Mouse (Mus musculus): Measurements from ENCODE around the gene Cacng7. TPM values are rescaled to one million over a fixed set of nuclear protein-coding genes. Genes with fewer than 3 reads are reported as not detected.

Gene Cacng7
- total and polyA plus RNA-seq, 3 experiments = 0.04 to 0.11 TPM; not detected in 1

- Histone ChIP-seq H3K27ac (ENCODE audit: control insufficient read depth, low read depth, low read length) (no peak overlapping the region), H3K79me2 (ENCODE audit: control insufficient read depth, insufficient read depth, low read length, poor library complexity) (no peaks in the 10 kb centered on the region), H3K9ac (ENCODE audit: control insufficient read depth, low read depth, low read length, poor library complexity, severe bottlenecking) (no peak overlapping the region), H3K9me3 (replicated peaks; ENCODE audit: insufficient read depth, low read length) (no peaks in the 10 kb centered on the region), H3K36me3 (ENCODE audit: control insufficient read depth in 1 of 2, insufficient read depth in 2 of 2, low read length in 2 of 2) (no peaks in the 10 kb centered on the region), H3K4me1 (ENCODE audit: control insufficient read depth in 1 of 2, insufficient read depth in 2 of 2, low read length in 2 of 2) (no peaks in the 10 kb centered on the region), H3K27me3 (ENCODE audit: control insufficient read depth in 1 of 2, insufficient read depth in 2 of 2, low read length in 2 of 2) (peaks cover 0 to 2% of the 10 kb centered on the region in 2 experiments; a peak in 2 of 4 replicates), H3K4me3 (ENCODE audit: control insufficient read depth in 1 of 2, insufficient read depth in 1 of 2, low read depth in 2 of 2, low read length in 2 of 2) (no peak overlapping the region)
- TF ChIP-seq NRF1 (IDR thresholded peaks at IDR 0.05; ENCODE audit: insufficient read depth, low read depth, low read length, poor library complexity, severe bottlenecking) = no peak
- TF ChIP-seq CHD1 (IDR thresholded peaks at IDR 0.05; ENCODE audit: low read depth, low read length) = no peak
- TF ChIP-seq CTCF (IDR thresholded peaks at IDR 0.05 in 2 of 3, conservative IDR thresholded peaks at IDR 0.05 in 1 of 3; ENCODE audit: control insufficient read depth in 1 of 3, insufficient read depth in 1 of 3, low read depth in 2 of 3, low read length in 3 of 3, poor library complexity in 1 of 3, severe bottlenecking in 1 of 3) = no peak
- TF ChIP-seq UBTF (IDR thresholded peaks at IDR 0.05; ENCODE audit: borderline replicate concordance, insufficient read depth, low read depth, low read length) = no peak
- no peak for TF ChIP-seq POLR2A (IDR thresholded peaks at IDR 0.05; ENCODE audit: control insufficient read depth in 1 of 2, insufficient read depth in 1 of 2, low read depth in 1 of 2, low read length in 2 of 2, poor library complexity in 1 of 2)
- DNase-seq (ENCODE audit: low read depth, low spot score) = no peak
These were observed 26.4 kb upstream of the Cacng7 start for GRCm38 (mm10) chr7:3306400-3306799.

- DNase-seq (ENCODE audit: low read depth, low spot score) = no peak
- H3K27ac ChIP-seq (ENCODE audit: control insufficient read depth, low read depth, low read length) = no peak overlapping the region
- H3K9ac ChIP-seq (ENCODE audit: control insufficient read depth, low read depth, low read length, poor library complexity, severe bottlenecking) = no peak overlapping the region
- TF ChIP-seq KAT2A (conservative IDR thresholded peaks at IDR 0.05; ENCODE audit: low read depth, low read length) (no peak), JUND (IDR thresholded peaks at IDR 0.05; ENCODE audit: low read depth, low read length) (no peak)
- peaks cover 0 to 4% of the 10 kb centered on the region in 2 experiments; a peak in 2 of 4 replicates for H3K27me3 ChIP-seq (ENCODE audit: control insufficient read depth in 1 of 2, insufficient read depth in 2 of 2, low read length in 2 of 2)
- H3K36me3 ChIP-seq (ENCODE audit: control insufficient read depth in 1 of 2, insufficient read depth in 2 of 2, low read length in 2 of 2) = no peaks in the 10 kb centered on the region
- no peaks in the 10 kb centered on the region for H3K4me1 ChIP-seq (ENCODE audit: control insufficient read depth in 1 of 2, insufficient read depth in 2 of 2, low read length in 2 of 2)
- H3K4me3 ChIP-seq (ENCODE audit: control insufficient read depth in 1 of 2, insufficient read depth in 1 of 2, low read depth in 2 of 2, low read length in 2 of 2) = no peak overlapping the region
- no peaks in the 10 kb centered on the region for H3K9me3 ChIP-seq (replicated peaks; ENCODE audit: insufficient read depth, low read length)
- no peaks in the 10 kb centered on the region for H3K79me2 ChIP-seq (ENCODE audit: control insufficient read depth, insufficient read depth, low read length, poor library complexity)
These were observed 24.1 kb upstream of the Cacng7 start for GRCm38 (mm10) chr7:3308646-3309045.

GRCm38 (mm10) chr7:3310233-3310632 lies 22.5 kb upstream of the Cacng7 start:
- TF ChIP-seq POLR2AphosphoS5 (IDR thresholded peaks at IDR 0.05; ENCODE audit: borderline replicate concordance, low read depth, low read length) = no peak
- peak in 2 of 3 experiments; percentile 11 to 18; a peak in 2 of 6 replicates for TF ChIP-seq CTCF (IDR thresholded peaks at IDR 0.05 in 2 of 3, conservative IDR thresholded peaks at IDR 0.05 in 1 of 3; ENCODE audit: control insufficient read depth in 1 of 3, insufficient read depth in 1 of 3, low read depth in 2 of 3, low read length in 3 of 3, poor library complexity in 1 of 3, severe bottlenecking in 1 of 3)
- TF ChIP-seq UBTF (IDR thresholded peaks at IDR 0.05; ENCODE audit: borderline replicate concordance, insufficient read depth, low read depth, low read length) = no peak
- TF ChIP-seq POLR2AphosphoS2 (IDR thresholded peaks at IDR 0.05; ENCODE audit: low read length) = no peak
- TF ChIP-seq JUND (IDR thresholded peaks at IDR 0.05; ENCODE audit: low read depth, low read length) = no peak
- no peak overlapping the region for H3K27ac ChIP-seq (ENCODE audit: control insufficient read depth, low read depth, low read length)

More at GRCm38 (mm10) chr7:3310233-3310632, 22.5 kb upstream of the Cacng7 start:
- Histone ChIP-seq H3K9me3 (replicated peaks; ENCODE audit: insufficient read depth, low read length) (no peaks in the 10 kb centered on the region), H3K4me1 (ENCODE audit: control insufficient read depth in 1 of 2, insufficient read depth in 2 of 2, low read length in 2 of 2) (no peaks in the 10 kb centered on the region), H3K27me3 (ENCODE audit: control insufficient read depth in 1 of 2, insufficient read depth in 2 of 2, low read length in 2 of 2) (peaks cover 0 to 4% of the 10 kb centered on the region in 2 experiments; a peak in 2 of 4 replicates), H3K79me2 (ENCODE audit: control insufficient read depth, insufficient read depth, low read length, poor library complexity) (no peaks in the 10 kb centered on the region), H3K9ac (ENCODE audit: control insufficient read depth, low read depth, low read length, poor library complexity, severe bottlenecking) (no peak overlapping the region), H3K4me3 (ENCODE audit: control insufficient read depth in 1 of 2, insufficient read depth in 1 of 2, low read depth in 2 of 2, low read length in 2 of 2) (no peak overlapping the region), H3K36me3 (ENCODE audit: control insufficient read depth in 1 of 2, insufficient read depth in 2 of 2, low read length in 2 of 2) (no peaks in the 10 kb centered on the region)
- no peak for DNase-seq (ENCODE audit: low read depth, low spot score)

Data from MEL (cell line).